Mouse (Mus musculus): ENCODE measurements around the gene Syngr1.

DNA sequence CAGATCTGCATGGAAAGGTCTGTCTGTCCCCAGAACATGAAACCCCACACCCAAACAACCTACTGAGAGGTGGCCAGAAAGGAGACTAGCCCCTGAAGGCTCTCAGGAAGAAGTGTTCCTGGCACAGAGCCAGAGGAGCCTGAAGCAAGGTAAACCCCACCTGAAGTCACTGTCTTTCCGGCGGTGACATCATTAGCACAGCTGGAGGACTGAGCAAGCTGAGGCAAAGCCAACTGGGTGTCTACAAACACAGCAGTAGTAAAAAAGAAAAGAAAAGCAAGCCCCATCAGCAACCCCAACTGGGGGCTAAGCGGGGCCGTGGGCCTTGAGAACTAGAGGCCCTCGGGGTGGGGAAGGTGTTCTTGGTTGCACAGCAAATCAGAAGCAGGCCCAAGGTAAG lies 26.2 kb upstream of the Syngr1 start:
- TF ChIP-seq CTCF (conservative IDR thresholded peaks at IDR 0.05; ENCODE audit: insufficient read depth, insufficient read length, low read depth, low read length) (no peak), POLR2A (IDR thresholded peaks at IDR 0.05; ENCODE audit: low read depth, low read length) (no peak)
